Mouse (Mus musculus) megakaryocyte, embryonic 14.5 days (primary cell): Measurements from ENCODE around the gene Specc1.

Source experiments
- FLI1 ChIP-seq: IDR thresholded peaks from 2 replicates; pipeline ENCODE4 v1.6.1; 2012; ENCODE audit warnings: low read length, inconsistent platforms, mixed read lengths
- GATA1 ChIP-seq: IDR thresholded peaks from 3 replicates; pipeline ENCODE4 v1.6.1; 2012; ENCODE audit warnings: mixed read lengths, low read length, inconsistent platforms, borderline replicate concordance

GRCm38 (mm10) chr11:62078371-62078770 is 121.8 kb downstream of the Specc1 start:
- TF ChIP-seq GATA1 (no peak), FLI1 (no peak)
